Mouse (Mus musculus) inflammation-experienced regulatory T-cells, adult 16 weeks (primary cell): ENCODE results near the gene Cops4. TPM values are rescaled to one million over a fixed set of nuclear protein-coding genes. Genes with fewer than 3 reads are reported as not detected.

ENCODE experiments used
- polyA plus RNA-seq: library from polyadenylated mRNA; unstranded; fragments of 100-300 nt; shearing (Covaris generic); gene quantifications from one replicate; pipeline ENCODE4 v1.2.1, GENCODE M21; 2017

Gene Cops4
- polyA plus RNA-seq, result 131 TPM

DNA sequence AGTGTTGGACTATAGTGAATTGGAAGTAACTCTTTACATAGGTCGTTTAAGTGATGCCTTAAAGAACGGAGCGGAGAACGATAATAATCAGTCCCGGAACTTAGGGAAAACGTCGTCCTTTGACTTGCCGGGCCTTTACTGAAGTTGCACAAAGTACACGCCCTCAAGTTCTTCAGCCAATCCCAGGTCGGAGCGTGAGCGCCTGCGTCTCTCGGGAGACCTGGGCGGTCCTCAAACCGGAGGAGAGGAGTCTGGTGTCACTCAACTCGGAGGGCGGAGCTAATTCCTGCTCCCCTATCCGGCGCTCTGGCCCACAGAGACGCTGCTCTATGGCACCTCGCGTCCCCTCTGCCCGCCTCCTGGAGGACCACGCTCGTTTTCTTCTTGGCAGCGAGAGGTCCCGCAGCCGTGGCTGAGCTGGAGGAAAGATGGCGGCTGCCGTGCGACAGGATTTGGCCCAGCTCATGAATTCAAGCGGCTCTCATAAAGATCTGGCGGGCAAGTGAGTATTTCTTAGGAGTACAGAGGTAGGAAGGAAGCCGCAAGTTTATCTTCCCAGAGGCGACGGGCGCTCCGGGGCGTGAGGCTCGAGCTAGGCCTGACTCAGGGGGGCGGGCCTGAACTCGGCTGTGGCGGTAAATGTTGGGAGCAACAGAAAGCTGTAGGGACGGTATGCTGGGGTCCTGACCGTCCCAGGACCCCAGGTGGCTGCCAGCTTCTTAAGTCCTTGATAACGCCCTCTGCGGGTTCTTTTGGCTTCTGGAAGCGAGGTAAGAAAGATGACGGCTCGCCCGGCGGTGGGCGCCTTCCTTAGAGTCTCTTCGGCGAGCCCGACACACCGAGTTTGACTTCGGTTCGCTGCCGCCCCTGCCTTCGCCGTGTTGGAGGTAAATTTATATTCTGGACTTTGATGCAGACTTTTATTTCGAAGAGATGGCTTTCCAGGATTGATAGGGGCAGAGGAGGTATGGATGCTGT is at the start of gene Cops4:
TSS of gene Cops4 (plus strand) at position 261 of the 978 bp plus-strand sequence.

DNA sequence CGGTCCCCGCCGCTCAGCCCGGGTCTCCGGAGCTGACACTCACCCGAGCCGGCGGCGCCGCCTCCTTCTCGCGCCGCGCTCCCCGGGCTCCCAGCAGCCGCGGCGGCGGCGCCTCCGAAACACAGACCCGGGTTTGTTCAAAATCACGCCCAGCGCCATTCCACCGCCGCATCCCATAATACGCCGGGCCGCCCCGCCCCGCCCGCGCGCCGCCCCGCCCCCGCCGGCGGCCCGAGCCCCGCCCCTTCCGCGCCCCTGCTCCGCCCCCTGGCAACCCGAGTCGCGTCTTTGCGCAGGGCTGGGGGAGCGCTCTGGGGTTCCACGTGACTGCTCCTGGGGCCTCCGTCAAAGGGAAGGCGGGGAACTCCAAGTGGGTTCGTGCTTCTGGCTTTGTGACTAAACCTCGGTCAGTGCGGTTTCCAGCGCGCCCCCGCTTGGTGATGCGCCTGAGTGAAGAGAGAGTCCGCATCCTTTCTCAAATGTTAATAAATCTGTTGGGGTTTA is 17.6 kb upstream of the Cops4 start, which contains the start of gene Lin54:
TSS of gene Lin54 (minus strand) at position 182 of the 504 bp plus-strand sequence.

DNA sequence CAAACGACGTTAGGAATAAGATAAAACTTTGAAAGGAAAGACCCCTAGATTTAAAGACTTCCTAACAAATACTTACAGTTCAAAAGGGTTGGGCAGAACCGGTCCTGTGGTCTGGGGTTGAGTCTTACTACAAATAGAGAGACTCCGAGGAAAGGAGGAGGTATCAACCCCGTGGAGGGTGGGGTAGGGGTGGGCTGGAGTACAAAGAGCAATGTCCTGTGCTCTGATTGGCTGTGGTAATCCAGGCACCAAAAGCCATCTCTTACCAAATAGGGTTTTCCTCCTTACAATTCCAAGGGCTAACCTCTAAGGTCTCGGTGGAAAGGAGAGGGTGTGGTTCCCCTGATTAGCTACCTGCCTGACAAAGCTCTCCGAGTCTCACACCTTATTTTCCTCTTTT is 54.0 kb downstream of the Cops4 start, which contains the start of gene Plac8:
TSS of gene Plac8 (minus strand) at position 177 of the 400 bp plus-strand sequence.

Other genes with a start within 250 kb of the Cops4 start
- gene Sec31a, start 102.1 kb upstream of the Cops4 start, polyA plus RNA-seq, result 113 TPM
- 14.1 TPM for gene Lin54, start 17.7 kb upstream of the Cops4 start, polyA plus RNA-seq
- 9.3 TPM for gene Plac8, start 53.9 kb downstream of the Cops4 start, polyA plus RNA-seq
- gene Coq2, start 156.8 kb downstream of the Cops4 start, polyA plus RNA-seq, result 8.7 TPM
- gene Hpse, start 201.4 kb downstream of the Cops4 start, polyA plus RNA-seq, result 2.7 TPM